Mouse (Mus musculus) neural tube, embryonic 14.5 days (tissue): ENCODE measurements around the gene Cdh23. TPM values are rescaled to one million over a fixed set of nuclear protein-coding genes. Genes with fewer than 3 reads are reported as not detected.

Experiments
- ATAC-seq: fragments of 200-750 bp; cut with Nextera tagmentation; 2 replicates; pipeline ENCODE4 v1.8.0; 2017; ENCODE audit warnings: low read depth, mild to moderate bottlenecking, moderate TSS enrichment, moderate library complexity
- H3K27ac ChIP-seq: fragments of 300-500 bp; sonication (generic); 2 replicates; pipeline ENCODE4 v1.5.1; 2014; ENCODE audit warnings: low read depth, mild to moderate bottlenecking, control low read depth, low read length, moderate library complexity, mixed read lengths
- H3K27me3 ChIP-seq: fragments of 300-500 bp; sonication (generic); 2 replicates; pipeline ENCODE4 v1.6.1; 2014; ENCODE audit warnings: low read length; ENCODE audit not compliant: control insufficient read depth, insufficient read depth
- H3K36me3 ChIP-seq: fragments of 300-500 bp; sonication (generic); 2 replicates; pipeline ENCODE4 v1.6.1; 2014; ENCODE audit warnings: low read length, mixed read lengths; ENCODE audit not compliant: control insufficient read depth, insufficient read depth
- H3K4me1 ChIP-seq: fragments of 300-500 bp; sonication (generic); 2 replicates; pipeline ENCODE4 v1.6.1; 2014; ENCODE audit warnings: low read length; ENCODE audit not compliant: control insufficient read depth, insufficient read depth
- H3K4me2 ChIP-seq: fragments of 300-500 bp; sonication (generic); 2 replicates; pipeline ENCODE4 v1.6.1; 2014; ENCODE audit warnings: mild to moderate bottlenecking, low read depth, low read length, control low read depth
- H3K4me3 ChIP-seq: fragments of 300-500 bp; sonication (generic); 2 replicates; pipeline ENCODE4 v1.5.1; 2014; ENCODE audit warnings: low read depth, low read length, control low read depth, mixed read lengths
- H3K9ac ChIP-seq: fragments of 300-500 bp; sonication (generic); replicated peaks from 2 replicates; pipeline ENCODE4 v1.6.1; 2014; ENCODE audit warnings: low read depth, mild to moderate bottlenecking, control low read depth, low read length, mixed read lengths
- H3K9me3 ChIP-seq: fragments of 300-500 bp; sonication (generic); 2 replicates; pipeline ENCODE4 v1.6.1; 2016; ENCODE audit warnings: low read length; ENCODE audit not compliant: control insufficient read depth
- WGBS: fragments of 180-500 bp; shearing (Covaris S2); extraction: QIAGEN DNeasy Blood & Tissue Kit; methylation state at CpG from one replicate; pipeline ENCODE4 v1.1.7; 2014; 5-methylcytosine and 5-hydroxymethylcytosine counted together
- polyA plus RNA-seq: library from polyadenylated mRNA; unstranded; fragments of >200 nt; fragmentation: Nextera tagmentation; extraction: Ambion mirVana; gene quantifications from 2 replicates; pipeline ENCODE4 v1.2.1, GENCODE M21; 2014

Cdh23 gene
- polyA plus RNA-seq, 1 experiment from 2014 or later = 15.4 TPM

DNA sequence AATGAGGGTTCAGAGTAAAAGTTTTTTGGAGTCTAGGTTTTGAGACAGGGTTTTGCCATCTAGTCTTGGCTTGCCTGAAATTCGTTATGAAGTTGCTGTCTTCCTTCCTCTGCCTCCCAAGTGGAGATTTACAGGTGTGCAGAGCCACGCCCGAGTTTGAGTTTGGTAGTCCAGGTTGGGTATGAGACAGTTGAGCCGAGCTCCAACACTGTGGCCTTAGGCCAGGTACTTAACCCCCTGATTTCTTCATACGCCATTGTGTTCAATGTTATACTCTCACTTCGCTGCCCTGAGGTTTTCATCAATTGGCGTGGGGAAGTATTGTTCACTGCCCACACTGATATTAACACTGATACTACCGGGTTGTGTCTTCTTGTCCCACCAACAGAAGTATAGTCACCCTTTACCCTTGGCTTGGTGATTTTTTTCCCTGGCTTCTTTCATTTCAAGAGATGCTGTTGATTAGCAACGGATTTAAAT lies 414.7 kb downstream of the Cdh23 start:
- WGBS = 88% methylated on average over 9 of the region's 9 CpGs
- H3K27me3 ChIP-seq = no peaks in the 10 kb centered on the region
- no peak overlapping the region for H3K4me3 ChIP-seq

GRCm38 (mm10) chr10:60280353-60280752 lies 415.9 kb downstream of the Cdh23 start:
- no peaks in the 10 kb centered on the region for H3K36me3 ChIP-seq
- 90% methylated on average over 6 of the region's 6 CpGs for whole genome bisulfite sequencing
- ATAC-seq = no peak
- no peak overlapping the region for H3K4me3 ChIP-seq
- H3K4me1 ChIP-seq = peaks cover 68% of the 10 kb centered on the region
- no peak overlapping the region for H3K9ac ChIP-seq
- no peaks in the 10 kb centered on the region for H3K9me3 ChIP-seq
- no peaks in the 10 kb centered on the region for H3K27me3 ChIP-seq
- H3K27ac ChIP-seq = no peak overlapping the region; the same call in 1 of the 2 replicates
- peak overlapping the region; percentile 69 for H3K4me2 ChIP-seq

More for the DNA sequence above, 414.7 kb downstream of the Cdh23 start:
- Histone ChIP-seq H3K9me3 (no peaks in the 10 kb centered on the region), H3K9ac (no peak overlapping the region), H3K4me1 (peaks cover 81% of the 10 kb centered on the region), H3K27ac (no peak overlapping the region), H3K4me2 (no peak overlapping the region), H3K36me3 (no peaks in the 10 kb centered on the region)
- no peak for ATAC-seq

DNA sequence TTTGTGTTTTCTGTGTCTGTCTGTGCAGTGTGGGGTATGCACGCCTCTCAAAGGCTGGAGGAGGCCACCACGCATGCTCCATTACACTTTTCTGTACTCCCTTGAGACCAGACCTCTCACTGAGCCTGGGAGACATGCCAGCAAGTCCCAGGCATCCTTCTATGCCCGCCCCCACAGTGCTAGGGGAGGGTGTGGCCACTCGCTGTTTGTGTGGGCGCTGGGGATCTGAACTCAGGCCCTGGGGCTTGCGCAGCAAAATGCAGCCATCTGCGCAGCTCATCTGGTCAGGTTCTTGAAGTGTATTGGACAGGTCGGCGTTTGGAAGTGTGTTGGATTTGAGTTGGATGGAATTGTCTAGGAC lies 416.4 kb downstream of the Cdh23 start:
- no peak overlapping the region for H3K9ac ChIP-seq
- H3K4me3 ChIP-seq = peak overlapping the region; percentile 68; the same call in 1 of the 2 replicates
- 73% methylated on average over 9 of the region's 9 CpGs for WGBS
- H3K9me3 ChIP-seq = no peaks in the 10 kb centered on the region
- H3K4me2 ChIP-seq = peak overlapping the region; percentile 69
- H3K36me3 ChIP-seq = no peaks in the 10 kb centered on the region
- H3K27me3 ChIP-seq = no peaks in the 10 kb centered on the region
- H3K4me1 ChIP-seq = peaks cover 64% of the 10 kb centered on the region
- ATAC-seq = no peak
- no peak overlapping the region; the same call in 1 of the 2 replicates for H3K27ac ChIP-seq

- Histone ChIP-seq H3K4me3 (peak overlapping the region; percentile 68; the same call in 1 of the 2 replicates), H3K9me3 (no peaks in the 10 kb centered on the region), H3K9ac (0 out of 2 replicates have a peak overlapping the region, but pooled peaks have one; percentile 21), H3K4me2 (peak overlapping the region; percentile 69), H3K4me1 (peaks cover 59% of the 10 kb centered on the region), H3K27ac (no peak overlapping the region), H3K27me3 (no peaks in the 10 kb centered on the region), H3K36me3 (no peaks in the 10 kb centered on the region)
- WGBS = 54% methylated on average over 8 of the region's 8 CpGs
- no peak for ATAC-seq
Observed at GRCm38 (mm10) chr10:60279290-60279940, 416.9 kb downstream of the Cdh23 start.

GRCm38 (mm10) chr10:60278786-60279185 lies 417.5 kb downstream of the Cdh23 start:
- Histone ChIP-seq H3K9ac (no peak overlapping the region), H3K4me3 (peak overlapping the region; percentile 68; the same call in 1 of the 2 replicates), H3K36me3 (no peaks in the 10 kb centered on the region), H3K4me1 (peaks cover 52% of the 10 kb centered on the region), H3K4me2 (peak overlapping the region; percentile 69), H3K27me3 (no peaks in the 10 kb centered on the region), H3K27ac (no peak overlapping the region), H3K9me3 (no peaks in the 10 kb centered on the region)
- 94% methylated on average over 3 of the region's 3 CpGs for WGBS
- ATAC-seq = no peak

- ATAC-seq = no peak
- H3K27me3 ChIP-seq = no peaks in the 10 kb centered on the region
- H3K4me2 ChIP-seq = peak overlapping the region; percentile 69
- H3K4me3 ChIP-seq = peak overlapping the region; percentile 68
- peak overlapping the region; percentile 85 for H3K27ac ChIP-seq
- H3K9ac ChIP-seq = peak overlapping the region; percentile 79
- WGBS = 7% methylated on average over 13 of the region's 13 CpGs
- no peaks in the 10 kb centered on the region for H3K36me3 ChIP-seq
- no peaks in the 10 kb centered on the region for H3K9me3 ChIP-seq
- H3K4me1 ChIP-seq = peaks cover 48% of the 10 kb centered on the region
Observed at GRCm38 (mm10) chr10:60278006-60278399, 418.3 kb downstream of the Cdh23 start.

GRCm38 (mm10) chr10:60277207-60278005 lies 418.9 kb downstream of the Cdh23 start, which contains the start of gene Psap:
Gene Psap, plus strand, starts transcription at chr10:60277627.
- H3K4me2 ChIP-seq = peak within 1 kb of the TSS; percentile 69
- H3K4me1 ChIP-seq = peaks cover 42% of the 10 kb centered on the region
- H3K27me3 ChIP-seq = no peaks in the 10 kb centered on the region
- 2% methylated on average over 54 of the region's 54 CpGs for WGBS
- peak within 1 kb of the TSS; percentile 79 for H3K9ac ChIP-seq
- H3K4me3 ChIP-seq = peak within 1 kb of the TSS; percentile 68
- no peaks in the 10 kb centered on the region for H3K9me3 ChIP-seq
- peak within 1 kb of the TSS; percentile 85 for H3K27ac ChIP-seq
- H3K36me3 ChIP-seq = no peaks in the 10 kb centered on the region
- peak; percentile 90 for ATAC-seq

- WGBS = 76% methylated on average over 6 of the region's 6 CpGs
- H3K36me3 ChIP-seq = no peaks in the 10 kb centered on the region
- H3K9me3 ChIP-seq = no peaks in the 10 kb centered on the region
- H3K27me3 ChIP-seq = no peaks in the 10 kb centered on the region
- H3K9ac ChIP-seq = no peak overlapping the region
- H3K4me1 ChIP-seq = peaks cover 4% of the 10 kb centered on the region
- no peak overlapping the region for H3K4me3 ChIP-seq
- no peak overlapping the region for H3K4me2 ChIP-seq
- no peak for ATAC-seq
- H3K27ac ChIP-seq = no peak overlapping the region
Observed at GRCm38 (mm10) chr10:60273382-60273781, 422.9 kb downstream of the Cdh23 start.

DNA sequence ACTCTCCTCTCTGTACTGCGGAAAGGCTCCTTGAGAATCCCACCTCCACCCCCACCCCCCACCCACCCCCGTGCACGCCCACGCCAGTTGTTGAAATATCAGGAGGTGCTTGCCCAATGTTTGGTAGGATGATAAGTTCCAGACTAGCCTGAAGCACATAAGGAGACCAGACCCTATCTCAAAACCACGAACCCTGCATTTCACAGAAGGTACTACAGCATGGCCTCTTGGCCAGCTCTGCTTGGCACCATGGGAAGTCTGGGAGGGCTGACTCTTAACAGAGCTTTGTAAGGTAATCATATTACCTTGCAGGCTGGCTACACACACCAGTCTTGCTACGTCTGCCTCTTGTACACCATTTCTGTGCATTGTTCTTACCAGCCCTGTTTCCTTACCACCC lies 424.0 kb downstream of the Cdh23 start:
- H3K4me2 ChIP-seq = no peak overlapping the region
- no peak for ATAC-seq
- no peaks in the 10 kb centered on the region for H3K9me3 ChIP-seq
- H3K36me3 ChIP-seq = no peaks in the 10 kb centered on the region
- no peak overlapping the region for H3K9ac ChIP-seq
- no peak overlapping the region for H3K27ac ChIP-seq
- 64% methylated on average over 6 of the region's 6 CpGs for WGBS
- peaks cover 2% of the 10 kb centered on the region; the same call in 1 of the 2 replicates for H3K4me1 ChIP-seq
- H3K27me3 ChIP-seq = no peaks in the 10 kb centered on the region
- H3K4me3 ChIP-seq = no peak overlapping the region
